Mouse (Mus musculus) T-helper 1 cell (primary cell): ENCODE measurements around the gene Abhd12.

ENCODE experiments used
- in situ Hi-C: fragments of 300-600 bp; cut with MboI, MseI; formaldehyde crosslinking; loops from one replicate; pipeline ENCODE4 v1.15.1; 2025; ENCODE audit warnings: high pct_unique_total_duplicates

Abhd12 gene

DNA sequence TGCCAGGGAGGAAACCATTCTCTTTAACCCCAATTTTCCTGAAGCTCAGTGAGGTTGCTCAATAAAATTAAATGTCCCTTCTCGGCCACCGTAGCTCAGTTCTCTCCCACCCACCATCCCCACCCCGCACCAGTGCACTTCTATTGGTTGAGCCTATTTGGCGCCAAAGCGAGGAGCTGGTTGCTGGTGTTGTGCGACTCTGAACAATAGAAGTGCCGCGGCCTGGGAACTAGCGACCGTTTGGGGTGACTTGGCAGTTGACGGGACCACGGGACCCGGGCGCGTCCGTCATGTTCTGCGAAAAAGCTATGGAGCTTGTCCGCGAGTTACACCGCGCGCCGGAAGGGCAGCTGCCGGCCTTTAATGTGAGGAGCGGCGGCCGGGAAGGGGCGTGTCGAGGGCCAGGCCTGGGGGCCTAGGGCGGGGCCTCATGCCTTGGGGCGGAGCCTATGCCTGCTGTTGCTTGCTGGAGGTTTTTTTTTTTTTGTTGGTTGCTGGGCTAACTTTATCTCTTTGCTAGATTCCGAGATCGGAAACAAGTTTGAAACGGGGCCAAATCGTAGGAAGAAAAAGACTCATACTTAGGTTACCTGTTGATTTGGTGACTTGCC is 5.0 kb upstream of the Abhd12 start:
- in situ Hi-C loops, result loop anchor here (10.0 kb wide), 1 partner anchor 1065 kb away; no protein-coding TSS in a partner anchor

DNA sequence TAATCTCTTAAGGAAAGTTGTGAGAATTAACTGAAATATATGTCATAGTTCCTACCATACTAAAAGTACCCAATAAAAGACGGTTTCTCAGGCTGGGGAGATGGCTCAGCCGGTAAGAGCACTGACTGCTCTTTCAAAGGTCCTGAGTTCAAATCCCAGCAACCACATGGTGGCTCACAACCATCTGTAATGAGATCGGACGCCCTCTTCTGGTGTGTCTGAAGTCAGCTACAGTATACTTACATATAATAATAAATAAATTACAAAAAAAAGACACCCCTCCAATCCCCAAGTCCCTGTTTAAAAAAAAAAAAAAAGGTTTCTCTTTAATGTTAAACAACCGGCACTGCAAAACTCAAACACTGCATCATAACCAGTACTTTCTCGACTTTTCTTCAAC is 4.3 kb upstream of the Abhd12 start:
- in situ Hi-C loops, result loop anchor here (10.0 kb wide), 1 partner anchor 1066 kb away; no protein-coding TSS in a partner anchor

DNA sequence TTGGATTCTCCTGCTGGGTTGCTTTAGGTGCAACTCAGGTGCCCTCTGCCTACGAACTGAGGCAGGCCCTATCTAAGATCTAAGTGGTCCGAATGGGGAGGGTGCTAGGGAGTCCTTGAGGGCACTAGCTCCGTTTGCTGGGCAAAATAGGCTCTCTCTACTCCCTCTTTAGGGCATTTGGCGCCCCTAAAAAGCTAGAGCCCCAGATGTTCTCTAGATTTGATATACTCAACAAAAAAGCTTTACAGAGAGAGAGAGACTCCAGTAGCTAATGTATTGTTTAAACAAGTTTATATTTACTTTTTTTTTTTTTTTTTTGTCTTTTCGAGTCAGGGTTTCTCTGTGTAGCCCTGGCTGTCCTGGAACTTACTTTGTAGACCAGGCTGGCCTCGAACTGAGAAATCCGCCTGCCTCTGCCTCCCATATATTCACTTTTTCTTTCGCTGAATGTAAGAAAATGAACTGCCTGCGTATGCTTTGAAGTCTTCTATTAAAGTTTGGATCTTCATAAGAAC is 452 bp upstream of the Abhd12 start, which contains the start of gene Gins1:
Gene Gins1 (plus strand): TSS at position 465 of the 515 bp plus-strand sequence.
- in situ Hi-C loops, result loop anchor here (10.0 kb wide), 1 partner anchor 1070 kb away; no protein-coding TSS in a partner anchor

DNA sequence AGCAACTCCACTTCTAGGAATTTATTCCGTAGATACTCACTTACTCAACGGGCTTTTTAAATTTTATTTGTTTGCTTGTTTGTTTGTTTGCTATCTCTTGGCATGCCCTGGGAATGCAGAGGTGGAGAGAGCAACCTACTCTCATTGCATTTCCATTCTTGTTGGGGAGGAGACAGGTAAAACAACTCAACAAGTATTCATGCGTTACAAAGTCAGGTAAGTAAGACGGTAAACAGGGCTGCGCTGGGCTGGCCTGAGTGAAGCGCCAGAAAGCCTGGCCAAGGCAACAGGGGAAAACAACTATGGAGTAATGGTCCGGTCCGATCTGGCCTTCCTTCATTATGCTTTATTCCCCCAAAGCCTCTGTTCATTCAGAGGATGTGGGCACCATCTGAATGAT is 2.2 kb downstream of the Abhd12 start:
- in situ Hi-C loops, result loop anchor here (10.0 kb wide), 1 partner anchor 1072 kb away; no protein-coding TSS in a partner anchor

DNA sequence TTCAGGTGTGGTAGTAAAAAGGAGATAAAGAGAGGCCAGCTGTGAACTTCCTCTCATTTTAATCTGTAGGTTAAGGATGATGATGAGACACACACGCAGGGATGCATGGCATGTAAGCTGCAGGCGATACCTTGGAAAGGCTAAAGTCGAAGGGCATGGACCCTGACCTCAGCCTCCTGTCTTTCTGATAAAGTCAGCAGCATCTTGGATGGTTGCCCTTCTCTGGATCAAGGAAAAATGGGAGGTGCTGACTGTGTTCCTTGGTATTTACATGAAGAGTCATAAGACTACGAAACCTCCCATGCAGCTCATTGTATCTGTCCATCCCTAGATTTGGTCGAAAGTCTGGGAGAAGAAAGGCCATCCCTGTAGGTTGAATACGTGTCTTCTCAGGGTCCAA is 4.2 kb downstream of the Abhd12 start:
- in situ Hi-C loops, result loop anchor here (10.0 kb wide), 1 partner anchor 1074 kb away; no protein-coding TSS in a partner anchor

DNA sequence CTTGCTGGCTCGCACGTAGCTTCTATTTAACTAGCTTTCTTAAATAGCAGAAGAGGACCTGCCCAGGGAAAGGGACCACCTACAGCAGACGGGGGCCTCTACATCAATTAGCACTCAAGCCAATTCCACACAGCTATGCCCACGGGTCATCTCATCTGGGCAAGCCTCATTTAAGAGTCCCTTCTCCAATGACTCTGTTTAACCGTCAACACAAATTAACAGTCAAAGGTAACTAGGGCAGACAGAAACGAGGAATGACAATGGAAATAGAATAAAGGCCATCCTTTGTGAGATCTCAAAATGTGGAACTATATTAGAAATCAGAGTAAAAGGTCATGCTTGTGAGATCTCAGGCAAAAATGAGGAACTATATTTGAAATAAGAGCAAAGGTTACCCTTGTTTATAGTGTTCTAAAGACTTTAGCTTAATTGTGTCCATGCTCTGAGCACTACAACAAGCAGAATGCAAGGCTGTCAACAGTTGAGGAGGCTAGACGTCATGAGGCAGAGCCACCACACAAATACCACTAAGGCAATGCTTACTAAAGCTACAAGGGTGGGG is 8.8 kb downstream of the Abhd12 start:
- in situ Hi-C loops, result loop anchor here (5.0 to 25.0 kb wide), 2 partner anchors 98 to 758 kb away; partner anchors contain the start of gene Zfp120

DNA sequence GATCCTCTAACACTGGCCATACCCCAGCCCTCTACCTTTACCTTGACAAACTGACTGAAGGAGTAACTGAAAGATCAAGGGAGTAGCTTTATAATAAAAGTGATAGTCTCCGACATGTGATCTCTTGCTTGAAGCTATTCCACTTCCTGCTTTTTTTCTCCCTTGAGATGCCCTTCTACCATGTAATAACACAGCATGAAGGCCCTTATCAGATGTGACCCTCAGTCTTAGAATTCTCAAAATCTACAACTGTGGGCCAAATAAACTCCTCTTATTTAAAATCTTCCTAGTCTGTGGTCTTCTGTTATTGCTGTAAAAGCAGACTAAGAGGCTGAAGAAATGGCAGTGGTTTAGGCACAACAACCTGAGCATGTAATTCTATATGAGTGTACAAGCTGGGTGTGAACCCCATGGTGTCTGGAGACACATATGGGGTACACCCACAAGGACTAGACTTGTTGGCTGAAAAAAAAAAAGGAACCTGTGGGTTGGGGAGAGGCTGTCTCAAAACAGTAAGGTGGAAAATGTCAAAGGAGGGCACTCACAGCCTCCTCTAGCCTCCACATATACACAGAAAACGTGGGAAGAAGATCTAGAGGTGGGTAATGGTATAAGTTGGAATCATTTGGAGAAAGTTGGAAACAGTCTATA is 9.8 kb downstream of the Abhd12 start:
- in situ Hi-C loops, result loop anchor here (5.0 to 25.0 kb wide), 2 partner anchors 97 to 757 kb away; partner anchors contain the start of gene Zfp120

DNA sequence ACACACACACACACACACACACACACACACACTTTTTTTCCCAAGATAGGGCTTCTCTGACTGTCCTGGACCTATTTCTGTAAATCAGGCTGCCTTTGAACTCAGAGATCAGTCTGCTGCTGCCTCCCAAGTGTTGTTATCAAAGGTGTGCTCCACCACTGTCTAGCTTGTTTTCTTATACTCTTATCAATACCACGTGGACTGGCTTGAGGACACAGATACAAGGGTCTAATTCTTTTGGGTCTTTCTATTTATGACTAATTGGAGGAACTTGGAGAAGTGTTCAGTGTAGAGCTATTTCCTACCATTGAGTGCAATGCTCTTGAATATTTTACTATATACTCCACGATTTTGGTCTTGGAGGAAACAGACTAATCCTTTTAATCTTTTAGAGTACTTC is 17.2 kb downstream of the Abhd12 start:
- in situ Hi-C loops, result loop anchor here (10.0 to 25.0 kb wide), 2 partner anchors 727 to 750 kb away; partner anchors contain the start of gene Zfp120

DNA sequence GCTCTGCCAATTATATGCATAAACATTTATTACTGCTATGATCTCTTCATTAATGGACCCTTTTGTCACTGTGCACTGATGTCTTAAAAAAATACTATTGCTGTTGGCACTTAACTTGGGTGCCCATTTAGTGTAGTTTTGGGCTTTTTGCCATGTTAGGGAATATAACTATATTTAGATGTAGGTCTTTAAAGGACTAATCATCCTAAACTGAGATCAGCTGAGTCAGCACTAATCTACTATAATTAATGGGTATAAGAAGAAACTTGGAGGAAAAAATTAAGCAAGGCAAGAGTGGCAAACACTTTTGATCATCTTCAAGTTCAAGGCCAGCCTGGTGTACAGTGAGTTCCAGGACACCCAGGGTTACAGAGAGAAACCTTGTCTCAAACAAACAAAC is 18.2 kb downstream of the Abhd12 start:
- in situ Hi-C loops, result loop anchor here (10.0 to 25.0 kb wide), 2 partner anchors 728 to 749 kb away; partner anchors contain the start of gene Zfp120

DNA sequence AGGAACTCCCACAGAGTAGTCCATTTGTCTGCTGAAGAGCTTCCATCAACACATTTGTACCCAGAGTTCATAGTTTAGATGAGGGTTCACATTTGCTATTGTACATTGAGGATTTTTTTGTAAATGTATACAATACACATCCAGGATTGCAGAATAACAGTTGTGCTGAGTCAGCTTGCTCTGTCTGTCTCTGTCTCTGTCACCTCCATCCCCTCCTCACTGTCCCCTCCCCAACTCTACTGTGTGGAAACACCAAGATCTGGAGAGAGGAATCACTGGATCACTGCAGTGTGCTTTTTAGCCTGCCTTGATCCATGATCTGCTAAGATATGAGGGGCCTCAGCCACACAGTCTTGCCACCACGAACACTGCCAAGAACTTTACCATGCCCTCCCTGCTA is 18.7 kb downstream of the Abhd12 start:
- in situ Hi-C loops, result loop anchor here (10.0 to 25.0 kb wide), 2 partner anchors 729 to 749 kb away; partner anchors contain the start of gene Zfp120

DNA sequence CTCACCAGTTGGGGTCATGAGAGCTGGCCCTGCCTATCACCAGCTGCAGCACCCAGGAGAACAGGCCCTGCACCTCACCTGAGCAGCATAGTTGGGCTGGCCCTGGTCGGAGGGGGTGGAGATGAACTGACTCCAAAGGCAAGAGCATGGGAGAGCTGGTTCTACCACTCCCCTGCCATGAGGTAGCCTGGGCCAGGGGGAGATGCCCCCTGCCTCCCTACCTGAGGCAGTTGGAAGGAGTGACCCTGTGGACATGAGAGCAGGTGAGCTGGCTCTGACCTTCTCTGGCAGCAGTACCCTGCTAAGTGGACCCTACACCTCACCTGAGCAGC is 19.8 kb downstream of the Abhd12 start:
- in situ Hi-C loops, result loop anchor here (10.0 to 25.0 kb wide), 2 partner anchors 730 to 747 kb away; partner anchors contain the start of gene Zfp120

DNA sequence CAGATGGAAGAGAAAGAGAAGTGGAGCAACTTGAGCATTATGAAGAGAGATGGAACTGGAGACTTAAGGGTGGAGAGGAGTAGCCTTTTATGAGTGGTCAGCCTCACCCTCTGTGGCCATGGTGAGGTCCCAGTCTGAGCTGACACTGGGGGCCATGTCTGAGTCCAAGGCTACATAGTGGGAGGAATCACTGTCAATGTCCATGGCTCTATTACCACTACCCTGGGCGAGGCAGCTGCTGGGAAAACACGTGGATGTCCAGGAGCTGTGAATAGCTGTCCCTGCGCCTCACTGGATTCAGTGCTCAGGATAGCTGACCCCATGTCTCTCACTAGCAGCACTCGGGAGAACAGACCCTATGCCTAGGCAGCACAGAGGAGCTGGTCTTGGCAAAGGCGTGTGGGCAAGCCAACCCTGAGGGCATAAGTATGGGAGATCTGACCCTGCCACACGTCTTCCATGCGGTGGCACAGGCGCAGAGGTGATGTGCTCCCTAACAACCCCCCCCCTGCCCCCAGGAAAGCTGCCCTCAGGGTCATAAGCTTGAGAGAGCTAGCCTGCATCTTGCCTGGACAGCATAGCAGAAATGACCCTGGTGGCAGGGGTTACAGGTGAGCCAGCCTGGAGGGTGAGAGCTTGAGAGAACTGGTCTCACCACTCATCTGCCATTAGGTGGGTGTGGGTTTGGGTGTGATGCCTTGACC is 20.3 kb downstream of the Abhd12 start:
- in situ Hi-C loops, result loop anchor here (10.0 to 25.0 kb wide), 2 partner anchors 731 to 747 kb away; partner anchors contain the start of gene Zfp120

DNA sequence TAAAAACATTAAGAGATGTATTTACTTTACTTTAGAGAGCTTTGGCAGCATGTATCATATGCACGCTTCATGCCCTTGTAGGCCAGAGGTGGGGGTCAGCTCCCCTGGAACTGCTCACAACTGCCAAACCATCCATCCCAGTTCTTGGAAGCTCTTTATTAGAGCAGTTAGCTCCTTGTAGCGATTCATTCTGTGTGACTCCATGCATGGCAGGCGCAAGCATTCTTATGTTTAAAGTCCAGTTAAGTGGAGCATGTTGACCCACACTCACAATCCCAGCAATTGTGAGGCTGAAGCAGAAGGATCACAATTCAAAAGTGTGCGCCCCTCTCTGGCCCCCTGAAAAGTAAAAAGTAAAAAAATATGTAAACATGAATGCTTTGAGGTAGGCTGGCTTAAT is 27.0 kb downstream of the Abhd12 start:
- in situ Hi-C loops, result loop anchor here (25.0 kb wide), 1 partner anchor 740 kb away; the partner anchor contains the start of gene Zfp120

DNA sequence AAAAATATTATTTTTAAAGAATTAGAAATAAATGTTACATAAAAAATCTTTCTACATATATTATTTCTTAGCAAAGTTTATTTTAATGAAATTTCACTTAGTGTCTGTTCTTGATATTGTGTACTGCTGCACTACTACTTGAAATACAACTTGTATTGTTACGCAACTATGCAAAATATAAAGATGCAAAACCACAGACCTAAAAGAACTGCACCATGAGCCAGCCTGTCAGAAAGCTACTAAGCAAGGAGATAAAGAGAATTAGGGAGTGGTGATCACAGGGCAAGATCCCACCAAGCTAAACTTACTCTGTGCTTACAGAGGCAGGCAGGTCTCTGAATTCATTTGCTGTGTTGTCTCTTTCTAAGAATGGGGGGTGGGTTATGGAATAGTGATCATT is 29.3 kb downstream of the Abhd12 start:
- in situ Hi-C loops, result loop anchor here (25.0 kb wide), 1 partner anchor 738 kb away; the partner anchor contains the start of gene Zfp120

DNA sequence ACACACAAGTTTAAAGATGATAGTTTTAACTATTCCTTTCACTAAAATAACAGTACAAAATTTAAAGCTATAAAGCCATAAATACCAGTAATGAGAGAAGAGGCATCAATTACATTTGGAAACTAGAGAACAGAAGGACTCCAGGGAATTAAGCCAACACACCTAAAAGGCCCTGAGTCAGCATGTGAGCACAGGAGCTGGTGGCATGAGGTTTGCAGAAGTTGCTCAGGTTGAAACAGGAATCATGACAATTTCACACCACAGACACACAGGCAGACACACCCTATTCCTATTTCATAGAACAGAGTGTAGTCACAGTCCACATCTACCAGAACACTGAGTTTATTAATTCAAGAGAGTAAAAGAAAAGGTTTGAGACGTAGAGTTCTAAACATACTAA is 30.0 kb downstream of the Abhd12 start:
- in situ Hi-C loops, result loop anchor here (25.0 kb wide), 1 partner anchor 1487 kb away; no protein-coding TSS in a partner anchor

DNA sequence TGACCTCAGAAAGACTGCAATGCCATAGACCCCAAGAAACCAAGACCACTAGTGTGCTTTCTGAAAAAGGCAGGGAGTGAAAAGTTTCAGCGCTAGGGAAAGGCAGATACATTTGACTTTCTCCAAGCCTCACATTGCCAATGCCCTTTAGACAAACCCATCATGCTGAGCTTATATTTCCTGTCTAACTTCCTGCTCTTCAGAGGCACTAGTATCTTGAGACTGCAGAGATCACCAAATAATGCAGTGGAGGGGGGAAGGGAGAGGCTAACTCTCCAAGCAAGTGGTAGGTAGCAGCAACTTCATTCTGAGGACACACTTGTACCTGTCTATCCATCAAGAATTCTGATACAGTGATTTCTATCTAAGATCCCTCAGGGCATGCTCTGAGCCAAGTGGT is 35.1 kb downstream of the Abhd12 start:
- in situ Hi-C loops, result loop anchor here (25.0 kb wide), 1 partner anchor 1482 kb away; no protein-coding TSS in a partner anchor

DNA sequence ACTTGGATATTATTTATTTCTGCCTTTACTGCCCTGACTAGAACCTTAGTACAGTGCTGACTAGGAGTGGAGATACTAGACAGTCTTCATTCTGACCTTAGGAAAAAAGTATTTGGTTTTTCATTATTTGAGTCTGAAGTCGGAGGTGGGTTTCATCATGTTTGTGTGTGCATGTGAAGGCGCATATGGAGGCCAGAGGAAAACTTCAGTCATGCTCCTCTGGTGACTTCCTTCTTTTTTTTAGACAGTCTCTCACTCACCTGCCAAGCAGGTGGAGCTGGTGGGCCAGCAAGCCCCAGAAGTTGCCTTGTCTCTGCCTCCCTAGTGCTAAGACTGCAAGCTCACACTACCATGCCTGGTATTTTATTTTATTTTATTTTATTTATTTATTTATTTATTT is 37.5 kb downstream of the Abhd12 start:
- in situ Hi-C loops, result loop anchor here (25.0 kb wide), 1 partner anchor 1480 kb away; no protein-coding TSS in a partner anchor

DNA sequence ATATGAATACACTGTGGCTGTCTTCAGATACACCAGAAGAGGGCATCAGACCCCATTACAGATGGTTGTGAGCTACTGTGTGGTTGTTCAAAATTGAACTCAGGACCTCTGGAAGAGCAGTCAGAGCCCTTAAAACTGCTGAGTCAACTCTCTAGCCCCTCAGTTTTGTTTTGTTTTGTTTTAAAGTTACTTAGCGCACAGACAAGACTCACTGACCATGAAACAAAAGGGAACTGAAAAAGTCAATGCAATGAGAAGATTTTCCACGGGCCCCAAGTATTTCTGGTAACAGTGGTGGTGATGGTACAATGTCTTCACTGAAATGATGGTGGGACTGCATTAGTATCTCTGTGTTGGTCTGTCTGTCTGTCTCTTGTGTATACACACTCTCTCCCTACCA is 43.4 kb downstream of the Abhd12 start:
- in situ Hi-C loops, result loop anchor here (25.0 kb wide), 1 partner anchor 1474 kb away; no protein-coding TSS in a partner anchor

DNA sequence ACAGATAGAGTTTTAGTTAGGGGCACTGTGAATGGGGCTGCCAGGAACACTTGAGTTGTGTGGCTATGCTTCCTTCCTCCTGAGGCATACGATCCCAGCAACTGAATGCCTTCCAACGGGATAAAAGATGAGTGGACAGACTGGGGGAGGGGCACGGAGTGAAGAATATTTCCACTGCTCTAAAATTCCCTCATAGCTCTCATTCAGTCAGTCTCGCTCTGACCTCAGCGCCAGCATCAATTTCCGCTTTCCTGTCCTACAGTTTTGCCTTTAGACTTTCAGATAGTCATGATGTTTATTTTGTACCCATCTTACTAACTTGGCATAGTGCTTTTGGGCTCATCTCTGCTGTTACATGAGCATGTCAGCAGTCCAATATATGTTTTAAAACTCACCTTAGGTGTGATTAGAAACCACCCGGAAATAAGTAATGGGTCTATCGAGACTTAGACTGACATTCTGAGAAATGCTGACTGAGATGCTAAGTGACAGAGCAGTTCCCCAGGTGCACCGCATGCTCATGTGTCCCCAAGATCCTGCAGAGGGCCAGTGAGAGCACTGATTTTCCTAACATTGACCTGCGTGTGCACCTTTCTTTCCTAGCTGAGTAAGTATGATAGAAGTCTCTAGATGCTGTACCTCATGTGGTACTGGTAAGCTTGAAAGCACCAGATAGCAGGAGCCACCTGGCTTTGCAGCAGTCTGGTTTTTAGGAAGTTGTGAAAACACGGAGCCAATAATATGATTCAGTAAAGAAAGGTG is 44.7 kb downstream of the Abhd12 start:
- in situ Hi-C loops, result loop anchor here (25.0 kb wide), 1 partner anchor 1473 kb away; no protein-coding TSS in a partner anchor
